Mouse (Mus musculus) retina, embryonic 14.5 days (tissue): ENCODE results near the gene Tmem108.
"Not testable (repeated sequence)": the region's sequence is repeated elsewhere in the genome, so short reads cannot be mapped to it uniquely, and the experiment has no call there.

Experiments used
- DNase-seq: peaks from one replicate; pipeline ENCODE4 v3.0.0-alpha.2; 2015; ENCODE audit warnings: low spot score

Gene Tmem108

DNA sequence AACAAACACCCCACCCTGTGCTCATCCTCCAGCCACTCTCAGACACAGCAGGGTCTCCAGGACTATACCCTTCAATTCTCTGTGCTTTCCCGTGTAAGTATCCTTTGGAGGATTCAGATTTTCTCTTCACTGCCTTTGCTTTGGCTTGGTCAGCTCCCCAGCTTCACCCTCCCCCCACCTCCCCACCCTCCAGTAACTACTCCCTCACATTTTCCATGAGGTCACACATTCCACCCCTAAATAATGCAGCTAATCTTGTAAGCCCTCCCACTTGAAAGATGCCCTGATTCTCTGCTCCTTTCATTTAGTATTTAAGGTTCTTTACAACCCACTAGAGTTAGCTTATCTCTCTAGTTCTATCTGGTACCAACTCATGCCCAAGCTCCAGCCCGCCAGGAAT is 82.4 kb downstream of the Tmem108 start:
- DNase-seq, result no peak

DNA sequence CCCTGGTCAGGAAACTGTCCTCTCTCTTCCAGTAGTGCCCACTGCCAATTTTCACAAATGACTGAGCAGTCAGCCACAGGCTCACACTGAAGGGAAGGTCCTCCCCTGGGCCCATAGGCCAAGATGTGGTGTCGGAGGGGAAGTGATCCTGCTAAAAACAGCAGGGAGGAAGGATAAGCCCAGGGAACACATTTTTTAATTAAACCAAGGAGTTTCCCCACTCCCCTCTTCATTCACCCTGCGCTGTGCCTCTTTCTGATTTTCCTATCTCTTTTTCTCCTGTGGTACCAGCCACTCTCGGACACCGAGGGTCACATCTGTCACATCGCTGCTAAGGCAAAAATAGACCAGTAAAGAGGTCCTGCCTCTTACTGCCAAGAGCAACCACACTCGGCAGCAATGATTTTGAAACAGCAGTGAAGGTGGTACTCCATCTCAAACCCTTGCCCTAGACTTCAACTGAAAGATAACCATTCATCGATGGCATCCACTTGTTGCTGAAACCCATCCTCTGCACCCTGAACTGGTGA is 83.0 kb downstream of the Tmem108 start:
- no peak for DNase-seq

- no peak for DNase-seq
Observed at GRCm38 (mm10) chr9:103677811-103678210, 83.8 kb downstream of the Tmem108 start.

DNA sequence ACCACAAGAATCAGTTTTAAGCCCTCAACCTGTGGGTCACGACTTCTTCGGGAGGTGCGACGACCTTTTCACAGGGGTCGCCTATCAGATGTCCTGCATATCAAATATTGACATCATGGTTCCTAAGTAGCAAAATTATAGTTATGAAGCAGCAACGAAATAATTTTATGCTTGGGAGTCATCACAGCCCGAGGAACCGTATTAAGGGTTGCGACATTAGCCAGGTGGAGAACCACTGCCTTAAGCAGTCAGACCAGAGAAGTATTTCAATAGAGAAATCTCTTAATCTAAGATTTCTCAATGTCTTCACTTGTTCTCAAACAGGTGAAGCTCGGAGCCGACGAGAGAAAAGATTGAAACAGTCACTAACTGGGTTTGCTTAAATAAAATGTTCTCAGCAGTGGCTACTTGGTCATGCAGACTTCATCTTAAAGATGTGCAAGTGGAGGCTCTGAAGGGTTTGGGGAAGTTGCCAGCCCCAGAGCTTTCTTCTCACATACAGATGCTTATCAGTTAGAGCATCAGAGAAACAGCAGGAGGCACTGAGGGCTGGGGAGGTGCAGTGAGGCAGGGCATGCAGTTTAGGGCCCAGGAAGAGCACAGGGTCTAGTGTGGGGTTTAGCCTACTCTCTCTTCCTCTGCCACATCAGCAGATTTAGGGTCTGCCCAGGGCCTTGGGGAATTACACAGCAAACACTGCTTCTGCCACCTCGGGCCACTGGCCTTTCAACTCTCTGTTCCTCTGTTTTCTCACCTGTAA is 85.7 kb downstream of the Tmem108 start:
- no peak for DNase-seq

DNA sequence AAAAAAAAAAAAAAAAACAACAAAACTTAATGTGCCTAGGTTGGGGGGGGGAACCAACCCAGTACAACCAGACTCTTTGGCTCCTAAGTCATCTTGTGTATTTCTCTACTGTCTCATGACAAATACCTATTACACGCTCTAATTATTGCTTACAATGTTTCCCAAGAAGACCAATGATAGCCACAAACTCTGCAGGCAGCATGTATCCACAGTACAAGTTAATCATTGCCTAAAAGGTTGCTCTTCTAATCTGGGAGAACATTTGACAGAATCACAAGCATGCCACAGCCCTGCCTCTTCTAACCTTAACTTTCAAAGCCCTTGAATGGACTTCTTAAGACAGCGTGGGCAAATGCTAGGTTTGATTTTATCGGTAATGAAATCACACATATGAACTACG is 88.8 kb downstream of the Tmem108 start:
- peak; percentile 76 for DNase-seq

GRCm38 (mm10) chr9:103670592-103671113 is 91.0 kb downstream of the Tmem108 start:
- not testable (repeated sequence) for DNase-seq

DNA sequence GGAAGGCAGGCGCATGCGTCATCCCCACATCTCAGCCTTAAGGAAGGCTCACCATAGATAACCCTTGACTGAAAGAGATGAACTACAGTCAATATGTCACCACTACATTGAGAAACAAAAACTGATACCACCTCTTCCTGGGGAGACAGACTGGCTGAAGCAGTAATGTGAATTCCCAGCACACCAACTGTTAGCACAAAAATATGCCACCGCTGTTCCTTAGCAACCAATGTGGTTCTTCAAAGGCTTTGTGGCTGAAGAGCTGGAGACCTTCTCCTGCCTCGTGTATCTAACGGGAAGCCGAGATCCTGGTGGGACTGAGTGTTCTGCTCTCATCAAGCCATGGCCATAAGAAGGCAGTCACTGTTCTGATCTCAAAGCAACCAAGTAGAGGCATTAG is 92.8 kb downstream of the Tmem108 start:
- DNase-seq, result no peak

GRCm38 (mm10) chr9:103665817-103666216 is 95.8 kb downstream of the Tmem108 start:
- no peak for DNase-seq

DNA sequence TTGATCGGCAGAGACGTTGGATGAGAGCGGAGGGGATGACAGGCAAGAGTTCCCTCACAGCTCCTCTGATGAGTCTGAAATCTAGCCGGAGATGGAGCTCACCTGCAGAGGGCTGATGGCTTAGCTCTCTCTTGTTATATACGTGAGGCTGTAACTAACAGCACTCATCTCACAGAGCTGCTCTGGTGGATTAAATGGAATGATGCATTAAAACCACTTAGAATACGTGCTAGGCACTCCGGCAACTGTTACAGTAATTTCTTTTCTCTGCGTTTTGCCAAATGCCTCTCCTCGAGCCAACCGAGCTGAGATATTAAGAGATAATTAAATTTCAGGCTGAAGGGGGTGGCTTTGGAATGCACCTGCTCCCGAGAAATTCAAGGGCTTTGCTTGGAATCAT is 97.5 kb downstream of the Tmem108 start:
- no peak for DNase-seq

DNA sequence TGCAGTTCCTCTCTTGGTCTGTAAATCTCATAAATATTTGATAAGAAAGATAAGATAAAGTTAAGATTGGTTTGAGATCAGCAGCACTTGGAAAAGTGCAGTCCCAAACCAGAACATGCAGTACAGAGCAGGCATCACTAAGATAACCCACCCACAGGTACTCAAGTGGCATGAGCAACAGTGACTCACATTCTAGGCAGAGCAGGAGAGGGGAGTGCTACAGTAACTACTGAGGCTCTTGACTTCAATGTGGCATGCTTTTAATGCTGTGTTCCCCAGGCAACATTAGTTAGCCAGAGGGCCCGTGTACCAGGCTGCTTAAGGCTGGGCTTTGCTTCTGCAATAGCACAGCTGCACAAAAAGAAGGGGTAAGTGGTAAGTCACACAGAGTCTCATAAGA is 99.8 kb downstream of the Tmem108 start:
- no peak for DNase-seq

DNA sequence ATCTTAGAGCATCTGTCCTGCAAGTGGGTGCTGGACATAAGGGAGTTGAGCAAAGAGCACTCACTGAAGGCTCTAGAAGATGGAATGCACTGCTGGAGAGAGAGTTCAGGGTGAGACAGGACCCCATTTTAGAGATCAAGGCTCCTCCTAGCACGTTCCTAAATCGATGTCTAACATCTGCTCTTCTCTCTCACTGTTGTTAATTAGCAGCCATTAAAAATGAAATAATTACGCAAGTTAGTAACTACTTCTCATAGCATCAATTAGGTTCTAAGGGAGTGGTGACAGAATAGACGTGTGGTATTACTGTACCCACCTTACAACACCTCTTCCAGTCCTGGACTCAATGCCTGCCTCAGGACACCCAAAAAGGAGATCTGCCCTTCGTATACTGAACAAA is 103.7 kb downstream of the Tmem108 start:
- no peak for DNase-seq

- DNase-seq, result no peak
Observed at GRCm38 (mm10) chr9:103657183-103657975, 104.3 kb downstream of the Tmem108 start.

DNA sequence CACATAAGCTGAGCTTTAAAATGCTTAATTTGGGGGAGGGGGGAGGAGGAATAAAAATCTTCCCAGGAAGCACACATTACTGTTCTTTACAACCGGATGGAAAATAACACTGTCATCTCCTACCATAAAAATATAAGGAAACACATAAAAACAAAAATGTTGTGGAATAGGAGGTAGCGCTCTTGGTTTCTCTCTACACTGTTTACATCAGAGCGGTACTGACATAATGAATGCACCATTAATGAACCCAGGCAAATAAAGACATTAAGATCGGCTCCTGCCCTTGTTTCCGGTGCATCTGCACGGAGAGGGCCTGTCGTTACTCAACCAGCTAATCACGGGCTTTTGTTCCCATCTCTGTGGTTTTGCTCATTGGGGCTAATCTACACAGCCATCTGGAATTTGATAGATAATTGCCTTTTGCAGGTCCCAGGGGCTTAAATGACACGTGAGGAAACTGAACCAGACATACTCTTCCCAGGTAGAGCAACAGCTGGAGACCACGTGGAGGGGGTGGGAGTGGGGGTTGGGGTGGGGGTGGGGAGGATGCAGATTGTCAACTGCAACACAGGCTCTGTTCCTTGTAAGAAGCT is 107.5 kb downstream of the Tmem108 start:
- peak; percentile 82 for DNase-seq

GRCm38 (mm10) chr9:103652127-103652882 is 109.3 kb downstream of the Tmem108 start:
- no peak for DNase-seq

- no peak for DNase-seq
Observed at GRCm38 (mm10) chr9:103646605-103647004, 115.0 kb downstream of the Tmem108 start.

GRCm38 (mm10) chr9:103645724-103646123 is 115.9 kb downstream of the Tmem108 start:
- no peak for DNase-seq

DNA sequence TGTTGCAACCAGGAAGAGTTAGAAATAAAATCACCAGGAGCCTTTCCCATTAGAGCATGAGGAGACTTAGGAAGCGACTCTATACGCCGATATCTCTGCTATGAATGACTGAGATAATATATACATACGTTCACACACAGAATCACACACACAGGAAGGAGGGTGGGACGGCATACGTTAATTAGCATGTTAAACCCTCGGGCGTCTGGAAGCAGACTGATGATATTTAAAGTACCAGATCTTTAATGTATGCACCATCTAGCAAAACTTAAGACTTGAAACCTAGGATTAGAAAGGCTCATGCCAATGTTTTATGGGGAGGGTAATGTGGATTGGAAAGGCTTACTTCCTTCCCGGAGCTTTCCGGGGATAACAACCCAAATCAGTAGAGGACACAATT is 119.3 kb downstream of the Tmem108 start:
- DNase-seq, result no peak

GRCm38 (mm10) chr9:103641340-103641739 is 120.3 kb downstream of the Tmem108 start:
- DNase-seq, result no peak

GRCm38 (mm10) chr9:103639413-103639812 is 122.2 kb downstream of the Tmem108 start:
- no peak for DNase-seq

GRCm38 (mm10) chr9:103637451-103637850 is 124.2 kb downstream of the Tmem108 start:
- no peak for DNase-seq

DNA sequence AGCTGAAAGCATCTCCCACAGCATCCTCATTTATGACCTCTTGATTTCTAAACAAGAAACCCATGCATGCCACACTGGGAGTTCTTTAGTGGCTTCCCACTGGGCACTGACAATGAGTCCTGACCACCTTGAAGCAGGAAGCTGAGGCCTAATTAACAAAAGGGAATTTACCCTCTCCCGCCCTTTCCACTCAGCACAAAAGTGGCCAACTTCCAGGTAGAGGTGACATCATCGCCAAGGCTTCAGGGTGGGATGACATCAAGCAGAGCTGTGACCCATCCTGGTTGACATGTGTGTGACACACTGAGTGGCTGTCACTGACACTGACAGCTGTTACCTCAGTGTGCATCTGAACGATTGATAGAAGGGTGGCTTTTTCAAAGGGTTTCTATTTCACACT is 124.8 kb downstream of the Tmem108 start:
- no peak for DNase-seq
